Mouse (Mus musculus) embryonic facial prominence, embryonic 15.5 days (tissue): ENCODE measurements at regions not wholly inside any gene's neighbourhood (a gene's known extent, or its start where the extent isn't known, plus 50 kb on each side); places are given as distances from the start of the nearest gene placed in this dataset.

Source experiments
- ATAC-seq: fragments of 200-750 bp; cut with Nextera tagmentation; 2 replicates; pipeline ENCODE4 v1.8.0; 2017; ENCODE audit warnings: low read depth, moderate TSS enrichment; ENCODE audit not compliant: insufficient number of reproducible peaks, low FRiP score, low TSS enrichment
- H3K27ac ChIP-seq: fragments of 300-500 bp; sonication (generic); replicated peaks from 2 replicates; pipeline ENCODE4 v1.5.1; 2015; ENCODE audit warnings: mild to moderate bottlenecking, inconsistent platforms
- H3K27me3 ChIP-seq: fragments of 300-500 bp; sonication (generic); 2 replicates; pipeline ENCODE4 v1.6.1; 2015; ENCODE audit warnings: inconsistent platforms
- H3K36me3 ChIP-seq: fragments of 300-500 bp; sonication (generic); 2 replicates; pipeline ENCODE4 v1.6.1; 2015; ENCODE audit warnings: mild to moderate bottlenecking, inconsistent platforms
- H3K4me1 ChIP-seq: fragments of 300-500 bp; sonication (generic); 2 replicates; pipeline ENCODE4 v1.6.1; 2015; ENCODE audit warnings: inconsistent platforms
- H3K4me2 ChIP-seq: fragments of 300-500 bp; sonication (generic); replicated peaks from 2 replicates; pipeline ENCODE4 v1.6.1; 2015; ENCODE audit warnings: mild to moderate bottlenecking, inconsistent platforms
- H3K4me3 ChIP-seq: fragments of 300-500 bp; sonication (generic); replicated peaks from 2 replicates; pipeline ENCODE4 v1.5.1; 2015; ENCODE audit warnings: mild to moderate bottlenecking, inconsistent platforms
- H3K9ac ChIP-seq: fragments of 300-500 bp; sonication (generic); 2 replicates; pipeline ENCODE4 v1.6.1; 2015; ENCODE audit warnings: inconsistent platforms
- H3K9me3 ChIP-seq: fragments of 300-500 bp; sonication (generic); replicated peaks from 2 replicates; pipeline ENCODE4 v1.6.1; 2016; ENCODE audit warnings: inconsistent platforms
- WGBS: fragments of 180-500 bp; shearing (Covaris S2); methylation state at CpG from one replicate; pipeline ENCODE4 v1.1.7; 2015; 5-methylcytosine and 5-hydroxymethylcytosine counted together

GRCm38 (mm10) chr6:98803384-98803949 is 460.9 kb upstream of the Gm765 start:
- no peak overlapping the region for H3K4me3 ChIP-seq
- H3K9me3 ChIP-seq: no peaks in the 10 kb centered on the region
- WGBS: 71% methylated on average over 13 of the region's 13 CpGs
- ATAC-seq: no peak
- no peaks in the 10 kb centered on the region for H3K4me1 ChIP-seq
- no peak overlapping the region for H3K4me2 ChIP-seq
- no peak overlapping the region for H3K27ac ChIP-seq
- no peaks in the 10 kb centered on the region for H3K27me3 ChIP-seq
- H3K36me3 ChIP-seq: no peaks in the 10 kb centered on the region
- no peak overlapping the region for H3K9ac ChIP-seq

- H3K9ac ChIP-seq: no peak overlapping the region
- H3K4me3 ChIP-seq: no peak overlapping the region
- H3K27ac ChIP-seq: no peak overlapping the region
- H3K36me3 ChIP-seq: no peaks in the 10 kb centered on the region
- ATAC-seq: no peak
- H3K9me3 ChIP-seq: no peaks in the 10 kb centered on the region
- no peaks in the 10 kb centered on the region for H3K27me3 ChIP-seq
- WGBS: 78% methylated on average over 4 of the region's 4 CpGs
- no peaks in the 10 kb centered on the region for H3K4me1 ChIP-seq
- no peak overlapping the region for H3K4me2 ChIP-seq
Measured at GRCm38 (mm10) chr6:98801061-98801460, 458.5 kb upstream of the Gm765 start.

- no peak overlapping the region for H3K4me3 ChIP-seq
- no peaks in the 10 kb centered on the region for H3K36me3 ChIP-seq
- no peak for ATAC-seq
- H3K9me3 ChIP-seq: no peaks in the 10 kb centered on the region
- WGBS: 71% methylated on average over 8 of the region's 8 CpGs
- no peak overlapping the region for H3K27ac ChIP-seq
- no peaks in the 10 kb centered on the region for H3K27me3 ChIP-seq
- no peak overlapping the region for H3K4me2 ChIP-seq
- H3K4me1 ChIP-seq: no peaks in the 10 kb centered on the region
- no peak overlapping the region for H3K9ac ChIP-seq
Measured at GRCm38 (mm10) chr6:98800040-98800439, 457.5 kb upstream of the Gm765 start.

- no peak overlapping the region for H3K27ac ChIP-seq
- no peak overlapping the region for H3K4me2 ChIP-seq
- ATAC-seq: no peak
Measured at GRCm38 (mm10) chr6:98797778-98798177, 455.2 kb upstream of the Gm765 start.

GRCm38 (mm10) chr6:98797373-98797772 is 454.8 kb upstream of the Gm765 start:
- ATAC-seq: no peak
- 48% methylated on average over 6 of the region's 6 CpGs for WGBS
- no peak overlapping the region for H3K4me2 ChIP-seq
- no peaks in the 10 kb centered on the region for H3K36me3 ChIP-seq
- H3K27me3 ChIP-seq: no peaks in the 10 kb centered on the region
- H3K9me3 ChIP-seq: no peaks in the 10 kb centered on the region
- no peak overlapping the region for H3K27ac ChIP-seq
- H3K4me3 ChIP-seq: no peak overlapping the region
- H3K4me1 ChIP-seq: no peaks in the 10 kb centered on the region
- no peak overlapping the region for H3K9ac ChIP-seq

More at GRCm38 (mm10) chr6:98797778-98798177, 455.2 kb upstream of the Gm765 start:
- no peak overlapping the region for H3K9ac ChIP-seq
- WGBS: 91% methylated on average over 3 of the region's 3 CpGs
- H3K4me3 ChIP-seq: no peak overlapping the region
- no peaks in the 10 kb centered on the region for H3K36me3 ChIP-seq
- H3K27me3 ChIP-seq: no peaks in the 10 kb centered on the region
- no peaks in the 10 kb centered on the region for H3K9me3 ChIP-seq
- no peaks in the 10 kb centered on the region for H3K4me1 ChIP-seq

- no peaks in the 10 kb centered on the region for H3K36me3 ChIP-seq
- WGBS: 66% methylated on average over 4 of the region's 4 CpGs
- no peak overlapping the region for H3K4me2 ChIP-seq
- H3K9me3 ChIP-seq: no peaks in the 10 kb centered on the region
- H3K4me1 ChIP-seq: no peaks in the 10 kb centered on the region
- H3K9ac ChIP-seq: no peak overlapping the region
- no peaks in the 10 kb centered on the region for H3K27me3 ChIP-seq
- H3K4me3 ChIP-seq: no peak overlapping the region
- no peak overlapping the region for H3K27ac ChIP-seq
- no peak for ATAC-seq
Measured at GRCm38 (mm10) chr6:98796666-98797065, 454.1 kb upstream of the Gm765 start.

- WGBS: 75% methylated on average over 5 of the region's 5 CpGs
- no peaks in the 10 kb centered on the region for H3K4me1 ChIP-seq
- no peak overlapping the region for H3K9ac ChIP-seq
Measured at GRCm38 (mm10) chr6:98787422-98787821, 444.9 kb upstream of the Gm765 start.

GRCm38 (mm10) chr6:98782074-98782473 is 439.5 kb upstream of the Gm765 start:
- H3K27me3 ChIP-seq: no peaks in the 10 kb centered on the region
- H3K4me3 ChIP-seq: no peak overlapping the region
- H3K9ac ChIP-seq: no peak overlapping the region
- 83% methylated on average over 9 of the region's 9 CpGs for WGBS
- H3K27ac ChIP-seq: no peak overlapping the region
- ATAC-seq: no peak
- H3K9me3 ChIP-seq: no peaks in the 10 kb centered on the region
- H3K4me2 ChIP-seq: no peak overlapping the region
- no peaks in the 10 kb centered on the region for H3K4me1 ChIP-seq
- no peaks in the 10 kb centered on the region for H3K36me3 ChIP-seq

More at GRCm38 (mm10) chr6:98787422-98787821, 444.9 kb upstream of the Gm765 start:
- H3K27ac ChIP-seq: no peak overlapping the region
- no peaks in the 10 kb centered on the region for H3K9me3 ChIP-seq
- ATAC-seq: no peak
- H3K36me3 ChIP-seq: no peaks in the 10 kb centered on the region
- H3K4me3 ChIP-seq: no peak overlapping the region
- H3K27me3 ChIP-seq: no peaks in the 10 kb centered on the region
- no peak overlapping the region for H3K4me2 ChIP-seq

GRCm38 (mm10) chr6:98775780-98776179 is 433.2 kb upstream of the Gm765 start:
- Histone ChIP-seq H3K27me3 (no peaks in the 10 kb centered on the region), H3K9me3 (no peaks in the 10 kb centered on the region), H3K9ac (no peak overlapping the region), H3K4me1 (no peaks in the 10 kb centered on the region), H3K4me3 (no peak overlapping the region), H3K36me3 (no peaks in the 10 kb centered on the region), H3K27ac (no peak overlapping the region), H3K4me2 (no peak overlapping the region)
- 48% methylated on average over 1 of the region's 1 CpGs for WGBS
- ATAC-seq: no peak

GRCm38 (mm10) chr6:98769999-98770398 is 427.4 kb upstream of the Gm765 start:
- H3K9ac ChIP-seq: no peak overlapping the region
- WGBS: 42% methylated on average over 2 of the region's 2 CpGs
- ATAC-seq: no peak

GRCm38 (mm10) chr6:98769322-98769721 is 426.8 kb upstream of the Gm765 start:
- H3K4me2 ChIP-seq: no peak overlapping the region
- no peaks in the 10 kb centered on the region; the same call in 1 of the 2 replicates for H3K4me1 ChIP-seq
- no peaks in the 10 kb centered on the region for H3K36me3 ChIP-seq
- H3K9me3 ChIP-seq: no peaks in the 10 kb centered on the region
- no peak for ATAC-seq
- H3K4me3 ChIP-seq: no peak overlapping the region
- no peak overlapping the region for H3K9ac ChIP-seq
- no peaks in the 10 kb centered on the region for H3K27me3 ChIP-seq
- 68% methylated on average over 6 of the region's 6 CpGs for WGBS
- no peak overlapping the region for H3K27ac ChIP-seq

More at GRCm38 (mm10) chr6:98769999-98770398, 427.4 kb upstream of the Gm765 start:
- H3K9me3 ChIP-seq: no peaks in the 10 kb centered on the region
- no peak overlapping the region for H3K27ac ChIP-seq
- H3K4me3 ChIP-seq: no peak overlapping the region
- no peaks in the 10 kb centered on the region for H3K27me3 ChIP-seq
- no peaks in the 10 kb centered on the region for H3K36me3 ChIP-seq
- no peak overlapping the region for H3K4me2 ChIP-seq
- no peaks in the 10 kb centered on the region; the same call in 1 of the 2 replicates for H3K4me1 ChIP-seq

GRCm38 (mm10) chr6:98767858-98768336 is 425.3 kb upstream of the Gm765 start:
- no peak for ATAC-seq
- Histone ChIP-seq H3K9ac (no peak overlapping the region), H3K9me3 (no peaks in the 10 kb centered on the region), H3K36me3 (no peaks in the 10 kb centered on the region), H3K4me3 (no peak overlapping the region), H3K27me3 (no peaks in the 10 kb centered on the region), H3K4me2 (no peak overlapping the region), H3K4me1 (no peaks in the 10 kb centered on the region; the same call in 1 of the 2 replicates), H3K27ac (no peak overlapping the region)
- 50% methylated on average over 7 of the region's 7 CpGs for WGBS
